Mouse (Mus musculus) cerebellum, postnatal 14 days (tissue): Measurements from ENCODE around the gene Vmn1r234.
"Not testable (repeated sequence)": the region's sequence is repeated elsewhere in the genome, so short reads cannot be mapped to it uniquely, and the experiment has no call there.

ENCODE experiments used
- DNase-seq, 2 experiments: peaks; one replicate each; pipeline ENCODE4 v3.0.0; 2021; ENCODE audit warnings: mixed read lengths in 2 of 2

Gene Vmn1r234

DNA sequence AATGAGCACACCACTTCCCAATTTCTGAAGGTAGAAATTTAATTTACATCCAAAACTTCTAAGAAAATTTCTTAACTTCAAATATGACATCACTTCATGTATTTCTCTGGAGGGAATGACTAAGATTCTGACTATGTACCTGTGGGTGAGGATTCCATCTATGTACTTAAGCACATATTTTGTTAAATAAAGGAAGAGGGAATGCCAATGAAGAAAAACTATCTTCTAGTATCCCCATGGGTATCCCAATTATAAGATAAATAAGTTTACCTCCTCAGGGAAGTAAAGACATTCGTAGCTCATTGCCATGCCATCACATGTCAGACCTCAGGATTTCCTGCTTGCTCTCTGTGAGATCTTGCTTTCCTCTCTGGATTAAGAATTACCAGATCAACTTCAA lies at the start of gene Vmn1r234:
Gene Vmn1r234 (plus strand): TSS at position 301 of the 400 bp plus-strand sequence.
- no peak for DNase-seq

DNA sequence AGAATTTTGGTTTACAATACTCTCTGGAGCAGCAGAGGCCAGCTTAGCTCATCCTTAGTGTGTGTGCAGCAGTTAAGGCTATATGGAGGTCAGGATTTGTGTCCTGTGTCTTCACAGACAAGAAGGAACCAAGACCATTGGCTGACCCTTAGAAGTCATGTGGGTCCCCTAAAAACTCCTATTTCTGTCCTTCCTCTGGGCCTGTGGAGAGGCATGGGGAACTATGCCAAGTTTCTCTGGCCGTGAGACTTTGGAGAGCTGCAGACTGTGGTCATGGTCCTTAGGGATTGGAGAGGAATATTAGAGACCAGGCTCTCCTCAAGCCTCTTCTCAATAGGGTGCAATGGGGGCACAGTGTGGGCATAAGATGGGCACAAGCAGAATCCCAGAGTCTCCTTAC lies 14.8 kb upstream of the Vmn1r234 start:
- DNase-seq = not testable (repeated sequence)

DNA sequence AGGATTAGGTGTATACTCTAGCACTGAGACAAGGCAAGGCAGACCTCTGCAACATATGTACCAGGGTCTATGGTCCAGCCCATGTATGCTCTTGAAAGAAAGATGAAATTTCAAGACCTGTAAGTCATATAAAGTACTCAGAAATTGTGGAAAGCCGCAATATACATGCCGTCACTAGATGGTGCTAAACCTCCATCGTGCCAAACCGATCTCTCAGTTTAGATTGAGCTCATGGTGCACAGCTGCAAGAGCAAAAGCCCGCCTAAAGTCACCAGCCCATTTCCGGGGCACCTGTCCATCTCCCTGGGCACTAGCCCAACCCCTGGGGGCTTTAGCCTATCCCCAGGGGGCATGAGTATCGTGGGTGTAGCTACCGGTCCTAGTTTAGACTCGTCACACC lies 5.8 kb downstream of the Vmn1r234 start:
- DNase-seq = peak; percentile 32 to 48

DNA sequence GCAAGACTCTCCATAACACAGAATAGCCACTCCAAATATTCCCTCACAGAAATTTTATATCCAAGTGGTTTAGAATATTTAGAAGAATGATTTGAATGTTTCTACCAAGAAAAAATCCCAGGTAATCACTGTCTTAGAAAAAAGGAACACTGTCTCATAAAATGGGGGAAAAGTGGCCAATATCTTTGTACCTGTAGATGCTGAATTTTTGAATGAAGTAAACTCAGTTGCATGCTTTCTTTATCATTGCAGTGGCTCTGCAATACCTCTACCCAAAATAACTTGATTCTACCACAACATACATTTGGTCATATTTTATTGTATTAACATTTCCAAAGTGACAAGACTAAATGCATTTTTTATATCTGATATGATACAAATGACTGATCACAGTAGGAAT lies 30.2 kb downstream of the Vmn1r234 start, which contains the start of gene Vmn1r235:
Gene Vmn1r235 (plus strand): TSS at position 301 of the 400 bp plus-strand sequence.
- no peak for DNase-seq

DNA sequence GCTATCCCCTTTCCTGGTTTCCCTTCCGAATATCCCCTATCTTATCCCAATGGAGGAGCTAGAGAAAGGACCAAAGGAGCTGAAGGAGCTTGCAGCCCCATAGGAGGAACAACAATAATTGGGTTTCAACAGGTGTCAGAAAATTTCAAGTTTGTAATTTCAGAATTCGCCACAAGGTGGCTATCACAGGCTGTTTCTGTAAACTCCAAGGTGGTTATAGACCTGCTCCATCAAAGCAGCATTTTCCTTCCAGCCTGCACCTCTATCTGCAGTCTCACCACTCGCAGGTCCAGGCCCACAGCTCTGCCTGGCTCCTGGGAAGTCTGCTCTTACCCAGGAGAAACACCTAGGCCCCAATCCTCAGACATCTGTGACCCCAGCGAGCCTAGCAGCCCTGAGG lies 46.2 kb downstream of the Vmn1r234 start:
- DNase-seq = peak; percentile 69 to 83

DNA sequence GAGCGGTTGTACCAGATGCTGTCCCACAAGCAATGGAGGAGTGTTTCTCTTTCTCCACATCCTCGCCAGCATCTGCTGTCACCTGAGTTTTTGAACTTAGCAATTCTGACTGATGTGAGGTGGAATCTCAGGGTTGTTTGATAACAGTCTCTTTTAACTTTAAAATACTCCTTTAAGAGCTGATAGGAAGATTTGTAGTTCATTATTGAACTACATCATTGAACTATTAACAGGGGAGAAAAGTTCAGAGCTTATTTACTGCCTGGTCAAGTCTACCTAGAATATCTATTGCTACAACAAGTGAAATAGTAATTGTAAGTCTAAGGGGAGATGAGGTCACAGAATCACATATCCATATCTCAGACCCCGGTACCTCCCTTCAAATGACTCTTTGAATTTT lies 56.8 kb downstream of the Vmn1r234 start, which contains the start of gene Vmn1r236:
Gene Vmn1r236 (plus strand): TSS at position 301 of the 400 bp plus-strand sequence.
- no peak for DNase-seq

DNA sequence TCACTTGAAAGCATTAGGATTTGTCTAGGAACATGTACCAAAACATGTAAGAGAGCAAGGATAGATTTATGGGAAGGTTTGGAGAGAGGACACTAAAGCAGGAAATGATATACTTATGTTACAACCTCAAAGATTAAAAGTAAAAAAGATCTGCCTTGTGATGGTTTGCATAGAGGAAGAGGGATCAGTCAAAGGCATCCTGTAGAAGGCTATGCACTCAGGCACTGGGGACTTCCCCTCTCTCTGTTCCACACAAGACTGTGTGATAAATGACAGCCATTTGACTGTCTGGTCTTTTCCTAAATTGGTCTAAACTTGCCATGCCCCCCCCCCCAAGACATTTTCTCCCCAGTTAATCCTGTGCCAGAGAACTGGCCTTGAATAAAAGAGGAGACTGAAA lies 58.5 kb downstream of the Vmn1r234 start:
- no peak for DNase-seq
